Mouse (Mus musculus): ENCODE results near the gene Olfr1104.

Olfr1104 gene

DNA sequence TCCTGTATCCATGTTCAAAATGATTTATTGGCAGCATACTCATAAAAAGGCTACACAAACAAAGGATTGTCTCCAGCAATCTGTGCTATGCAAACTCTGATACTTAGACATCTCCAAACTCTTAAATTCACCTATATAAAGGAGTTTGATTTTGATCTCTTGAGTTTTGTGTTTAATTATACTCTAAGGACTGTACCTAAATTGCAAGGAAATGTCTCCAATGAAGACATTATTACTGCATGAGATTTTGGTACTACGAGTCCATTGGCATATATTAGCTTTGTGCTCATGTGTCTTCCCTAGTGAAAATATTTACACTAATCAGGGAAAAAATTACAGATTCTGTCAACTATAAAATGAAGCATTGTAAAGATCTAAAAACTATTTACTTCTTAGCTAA is at the start of gene Olfr1104:
Gene Olfr1104 (minus strand): TSS at position 101 of the 400 bp plus-strand sequence.
- DNase-seq (ENCODE audit: low spot score) = no peak

DNA sequence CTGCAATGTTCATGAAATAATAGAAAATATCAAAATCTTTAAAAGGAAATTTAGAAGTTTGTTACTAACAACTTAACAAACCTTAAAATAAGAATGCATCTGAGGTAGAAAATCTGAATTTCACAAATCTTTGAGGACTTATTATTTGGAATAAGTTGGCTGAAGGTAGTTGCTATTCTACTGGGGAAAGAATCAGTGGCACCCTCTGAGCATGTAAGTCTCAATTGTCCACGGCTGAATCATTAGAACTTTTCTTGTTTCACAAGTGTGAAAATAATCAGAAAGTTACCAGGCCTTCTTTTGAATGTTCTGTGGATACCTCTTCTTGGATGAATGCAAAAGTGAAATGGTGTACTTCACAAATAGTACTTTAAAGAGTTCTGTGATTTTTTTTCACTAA is 48.8 kb upstream of the Olfr1104 start, which contains the start of gene Olfr1107:
Gene Olfr1107 (minus strand): TSS at position 101 of the 400 bp plus-strand sequence.
- no peak for DNase-seq (ENCODE audit: low spot score)

DNA sequence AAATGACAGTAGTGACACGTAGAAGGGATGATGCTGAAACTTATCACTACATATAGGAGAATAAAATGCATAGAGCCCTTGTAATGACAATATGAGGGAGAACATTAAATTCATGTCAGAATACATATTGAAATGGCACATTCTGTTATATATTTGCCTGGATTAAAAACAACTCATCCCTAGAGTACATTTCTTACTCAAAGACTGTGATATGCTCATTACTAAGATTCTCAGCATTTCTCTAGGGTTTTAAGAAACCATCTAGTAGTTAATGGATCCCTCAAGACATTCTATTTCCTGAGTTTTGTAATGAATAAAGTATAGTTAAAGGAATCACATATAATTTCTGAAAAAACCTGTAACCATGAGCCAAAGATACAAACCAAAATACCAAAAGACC is 25.3 kb upstream of the Olfr1104 start, which contains the start of gene Olfr1106:
Gene Olfr1106 (minus strand): TSS at position 101 of the 400 bp plus-strand sequence.
- DNase-seq (ENCODE audit: low spot score) = no peak

DNA sequence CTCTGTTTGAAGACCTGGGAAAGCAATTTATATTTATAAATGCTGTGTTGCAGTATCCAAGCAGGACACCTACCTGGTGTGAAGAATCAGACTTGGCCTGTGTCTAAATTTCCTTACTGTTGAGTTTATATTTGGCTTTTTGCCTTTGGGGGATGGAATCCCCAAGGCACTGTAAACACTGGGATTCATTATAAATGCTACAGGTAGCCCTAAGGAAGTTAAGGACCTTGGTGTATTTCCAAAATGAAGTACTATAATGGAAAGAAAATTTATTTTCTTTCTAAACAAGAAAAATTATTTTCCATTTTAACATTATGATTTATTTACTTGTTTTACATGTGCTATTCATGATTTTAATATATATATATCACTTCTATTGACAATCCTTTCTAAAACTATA is 9.6 kb upstream of the Olfr1104 start, which contains the start of gene Olfr1105:
Gene Olfr1105 (minus strand): TSS at position 101 of the 400 bp plus-strand sequence.
- DNase-seq (ENCODE audit: low spot score) = no peak

DNA sequence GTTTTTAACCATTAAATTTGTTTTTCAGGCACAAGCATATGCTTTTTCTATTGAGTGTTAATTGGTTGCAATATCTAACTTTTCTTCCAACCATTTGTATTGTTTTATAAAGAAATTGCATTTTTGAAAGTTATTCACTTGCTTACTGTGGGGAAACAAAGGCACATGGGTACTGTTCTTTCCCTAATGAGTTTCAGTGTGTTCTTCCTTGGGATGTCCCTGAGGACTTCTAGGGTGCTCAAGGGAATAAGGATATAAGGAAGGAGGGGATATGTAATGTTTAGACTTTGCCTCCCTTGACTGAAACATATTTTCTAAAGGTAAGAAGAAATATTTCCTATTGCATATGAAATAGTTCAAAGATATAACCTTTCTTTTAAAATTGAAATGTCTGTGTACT is 28.8 kb downstream of the Olfr1104 start, which contains the start of gene Olfr1102:
Gene Olfr1102 (plus strand): TSS at position 301 of the 400 bp plus-strand sequence.
- no peak for DNase-seq (ENCODE audit: low spot score)

DNA sequence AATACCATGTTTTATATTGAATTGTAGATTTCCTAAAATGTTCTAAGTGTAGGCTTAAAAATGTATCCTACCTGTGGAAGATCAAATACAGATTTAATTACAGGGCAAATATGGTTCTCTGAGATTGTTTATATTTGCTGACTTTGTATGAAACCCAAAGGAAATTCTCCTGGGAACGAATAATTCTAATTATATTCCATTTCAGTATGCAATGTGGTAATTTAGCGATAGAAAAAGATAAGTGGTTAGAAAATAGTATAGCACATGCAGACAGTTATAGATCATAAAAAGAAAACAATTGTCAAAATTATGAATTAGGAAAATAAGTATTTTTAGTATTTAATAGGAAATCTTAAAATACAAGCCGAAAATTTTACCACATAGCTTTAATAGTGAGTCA is 35.8 kb downstream of the Olfr1104 start, which contains the start of gene Olfr1101:
Gene Olfr1101 (minus strand): TSS at position 101 of the 400 bp plus-strand sequence.
- DNase-seq (ENCODE audit: low spot score) = no peak

DNA sequence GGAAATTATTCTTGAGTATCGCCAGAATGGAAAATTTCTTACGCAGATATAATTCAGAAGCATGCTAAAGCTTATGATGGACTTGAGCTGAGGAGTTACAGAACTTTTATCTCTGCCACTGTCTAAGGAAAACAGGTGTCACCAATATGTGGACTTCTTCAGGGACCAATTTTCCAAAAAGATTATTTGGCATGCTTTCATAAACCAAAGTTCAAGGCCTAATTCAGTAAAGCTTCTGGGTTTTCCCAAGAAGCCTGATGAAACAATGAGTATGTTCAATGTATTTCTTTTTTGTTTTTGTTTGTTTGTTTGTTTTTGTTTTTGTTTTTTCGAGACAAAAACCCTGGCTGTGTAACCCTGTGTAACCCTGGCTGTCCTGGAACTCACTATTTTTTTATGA is 47.0 kb downstream of the Olfr1104 start, which contains the start of gene Olfr1100:
Gene Olfr1100 (minus strand): TSS at position 101 of the 400 bp plus-strand sequence.
- DNase-seq (ENCODE audit: low spot score) = no peak
